Mouse (Mus musculus) limb, embryonic 11.5 days (tissue): Measurements from ENCODE around the gene Tk1. TPM values are rescaled to one million over a fixed set of nuclear protein-coding genes. Genes with fewer than 3 reads are reported as not detected.
"Not testable (repeated sequence)": the region's sequence is repeated elsewhere in the genome, so short reads cannot be mapped to it uniquely, and the experiment has no call there.

Source experiments
- ATAC-seq: fragments of 200-750 bp; cut with Nextera tagmentation; 2 replicates; pipeline ENCODE4 v1.8.0; 2017; ENCODE audit warnings: low read depth; ENCODE audit not compliant: insufficient number of reproducible peaks, low FRiP score, low TSS enrichment
- DNase-seq: peaks from one replicate; pipeline ENCODE4 v3.0.0-alpha.2; 2015; ENCODE audit warnings: low spot score
- H3K27ac ChIP-seq: fragments of 300-500 bp; sonication (generic); replicated peaks from 2 replicates; pipeline ENCODE4 v1.5.1; 2014; ENCODE audit warnings: low read depth, mild to moderate bottlenecking, low read length
- H3K27me3 ChIP-seq: fragments of 300-500 bp; sonication (generic); 2 replicates; pipeline ENCODE4 v1.6.1; 2014; ENCODE audit warnings: mild to moderate bottlenecking, low read length, mixed read lengths; ENCODE audit not compliant: control insufficient read depth, insufficient read depth
- H3K36me3 ChIP-seq: fragments of 300-500 bp; sonication (generic); 2 replicates; pipeline ENCODE4 v1.6.1; 2014; ENCODE audit warnings: mild to moderate bottlenecking, low read length, moderate library complexity, mixed read lengths; ENCODE audit not compliant: control insufficient read depth, insufficient read depth
- H3K4me1 ChIP-seq: fragments of 300-500 bp; sonication (generic); 2 replicates; pipeline ENCODE4 v1.6.1; 2014; ENCODE audit warnings: low read length, mixed read lengths; ENCODE audit not compliant: control insufficient read depth, insufficient read depth
- H3K4me2 ChIP-seq: fragments of 300-500 bp; sonication (generic); 2 replicates; pipeline ENCODE4 v1.6.1; 2014; ENCODE audit warnings: low read depth, mild to moderate bottlenecking, moderate library complexity; ENCODE audit not compliant: severe bottlenecking
- H3K4me3 ChIP-seq: fragments of 300-500 bp; sonication (generic); 2 replicates; pipeline ENCODE4 v1.5.1; 2014; ENCODE audit warnings: low read depth, low read length
- H3K9ac ChIP-seq: fragments of 300-500 bp; sonication (generic); 2 replicates; pipeline ENCODE4 v1.6.1; 2014; ENCODE audit warnings: mild to moderate bottlenecking, low read length
- H3K9me3 ChIP-seq: fragments of 300-500 bp; sonication (generic); 2 replicates; pipeline ENCODE4 v1.6.1; 2016; ENCODE audit warnings: low read length; ENCODE audit not compliant: control insufficient read depth
- WGBS: fragments of 180-500 bp; shearing (Covaris S2); extraction: QIAGEN DNeasy Blood & Tissue Kit; methylation state at CpG from one replicate; pipeline ENCODE4 v1.1.7; 2014; 5-methylcytosine and 5-hydroxymethylcytosine counted together
- polyA plus RNA-seq: library from polyadenylated mRNA; unstranded; fragments of >200 nt; fragmentation: Nextera tagmentation; extraction: Ambion mirVana; gene quantifications from 2 replicates; pipeline ENCODE4 v1.2.1, GENCODE M21; 2014

The Tk1 gene
- polyA plus RNA-seq, 1 experiment from 2014 or later = 138 TPM

DNA sequence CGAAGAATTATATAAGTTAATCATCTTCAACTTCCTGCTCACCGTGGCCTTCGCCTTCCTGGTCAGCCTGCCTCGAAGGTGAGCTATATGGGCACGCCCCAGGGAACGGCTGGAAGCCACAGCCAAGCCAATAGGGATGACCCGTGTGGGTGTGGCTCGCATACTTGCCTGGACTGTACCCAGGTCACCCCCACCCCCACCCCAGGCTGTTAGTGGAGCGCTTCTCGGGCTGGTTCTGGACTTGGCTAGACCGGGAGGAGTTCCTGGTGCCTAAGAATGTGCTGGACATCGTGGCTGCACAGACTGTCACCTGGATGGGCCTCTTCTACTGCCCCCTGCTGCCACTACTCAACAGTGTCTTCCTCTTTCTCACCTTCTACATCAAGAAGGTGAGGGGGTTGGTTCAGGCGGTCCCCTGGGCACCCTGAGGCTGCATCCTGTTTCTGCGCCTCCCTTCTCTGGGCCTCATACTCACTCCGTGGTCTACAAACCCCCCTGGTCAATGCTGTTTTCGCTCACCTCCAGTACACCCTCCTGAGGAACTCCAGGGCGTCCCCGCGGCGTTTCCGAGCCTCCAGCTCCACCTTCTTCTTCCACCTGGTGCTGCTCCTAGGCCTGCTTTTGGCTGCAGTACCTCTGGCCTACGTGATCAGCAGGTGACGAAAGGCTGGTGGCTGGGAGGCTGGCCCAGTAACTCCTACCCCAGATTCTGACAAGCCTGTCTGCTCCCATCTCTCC lies 35.0 kb downstream of the Tk1 start:
- DNase-seq (no peak), ATAC-seq (no peak)
- H3K36me3 ChIP-seq = no peaks in the 10 kb centered on the region
- peak overlapping the region; percentile 27; the same call in 1 of the 2 replicates for H3K4me2 ChIP-seq
- peaks cover 12% of the 10 kb centered on the region; the same call in 1 of the 2 replicates for H3K4me1 ChIP-seq
- no peaks in the 10 kb centered on the region for H3K27me3 ChIP-seq
- WGBS = 27% methylated on average over 23 of the region's 23 CpGs
- no peak overlapping the region for H3K27ac ChIP-seq
- 0 out of 2 replicates have a peak overlapping the region, but pooled peaks have one; percentile 10 for H3K4me3 ChIP-seq
- no peak overlapping the region for H3K9ac ChIP-seq
- no peaks in the 10 kb centered on the region for H3K9me3 ChIP-seq

DNA sequence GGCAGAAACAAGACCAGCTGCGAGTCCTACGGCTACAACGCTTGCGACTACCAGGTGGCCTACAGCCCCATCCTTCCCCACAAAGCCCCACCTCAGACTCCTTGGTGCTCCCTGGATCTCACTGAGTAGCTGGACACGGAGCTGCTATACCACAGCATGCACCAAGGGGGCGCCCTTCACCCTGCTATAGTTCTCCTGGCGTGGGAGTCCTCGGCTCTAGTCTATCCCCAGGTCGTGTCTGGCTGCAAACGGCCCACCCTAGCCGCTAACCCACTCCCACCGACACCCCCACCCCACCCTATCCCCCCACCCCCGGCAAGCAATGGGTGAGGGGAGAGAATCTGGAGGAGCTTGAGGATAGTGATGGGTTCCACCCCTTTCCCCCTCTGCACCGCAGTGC lies 35.6 kb downstream of the Tk1 start:
- H3K9ac ChIP-seq = no peak overlapping the region
- no peak for ATAC-seq

DNA sequence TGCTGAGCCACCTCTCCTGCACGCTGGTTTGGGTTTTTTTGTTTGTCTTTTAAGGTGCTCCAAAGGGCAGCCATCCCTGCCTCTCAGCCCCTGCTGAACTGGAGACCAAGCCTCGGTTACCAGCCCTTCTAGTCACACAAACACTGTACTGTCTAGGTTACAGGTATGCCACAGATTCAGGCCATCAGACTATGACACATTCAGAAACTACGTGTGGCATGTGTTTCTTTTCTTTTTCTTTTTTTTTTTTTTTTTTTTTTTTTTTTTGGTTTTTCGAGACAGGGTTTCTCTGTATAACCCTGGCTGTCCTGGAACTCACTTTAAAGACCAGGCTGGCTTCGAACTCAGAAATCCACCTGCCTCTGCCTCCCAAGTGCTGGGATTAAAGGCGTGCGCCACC lies 37.4 kb downstream of the Tk1 start:
- not testable (repeated sequence) for H3K4me2 ChIP-seq, H3K27ac ChIP-seq, H3K36me3 ChIP-seq, H3K27me3 ChIP-seq, H3K9me3 ChIP-seq, ATAC-seq, H3K9ac ChIP-seq, DNase-seq, H3K4me3 ChIP-seq
- peaks cover 14% of the 10 kb centered on the region; the same call in 1 of the 2 replicates for H3K4me1 ChIP-seq
- WGBS = 88% methylated on average over 7 of the region's 7 CpGs

More for the DNA sequence above, 35.6 kb downstream of the Tk1 start:
- 0 out of 2 replicates have a peak overlapping the region, but pooled peaks have one; percentile 10 for H3K4me3 ChIP-seq
- no peaks in the 10 kb centered on the region for H3K36me3 ChIP-seq
- no peak overlapping the region for H3K27ac ChIP-seq
- peaks cover 12% of the 10 kb centered on the region; the same call in 1 of the 2 replicates for H3K4me1 ChIP-seq
- WGBS = 5% methylated on average over 14 of the region's 14 CpGs
- H3K9me3 ChIP-seq = no peaks in the 10 kb centered on the region
- no peaks in the 10 kb centered on the region for H3K27me3 ChIP-seq
- DNase-seq = peak; percentile 83
- H3K4me2 ChIP-seq = peak overlapping the region; percentile 27; the same call in 1 of the 2 replicates

DNA sequence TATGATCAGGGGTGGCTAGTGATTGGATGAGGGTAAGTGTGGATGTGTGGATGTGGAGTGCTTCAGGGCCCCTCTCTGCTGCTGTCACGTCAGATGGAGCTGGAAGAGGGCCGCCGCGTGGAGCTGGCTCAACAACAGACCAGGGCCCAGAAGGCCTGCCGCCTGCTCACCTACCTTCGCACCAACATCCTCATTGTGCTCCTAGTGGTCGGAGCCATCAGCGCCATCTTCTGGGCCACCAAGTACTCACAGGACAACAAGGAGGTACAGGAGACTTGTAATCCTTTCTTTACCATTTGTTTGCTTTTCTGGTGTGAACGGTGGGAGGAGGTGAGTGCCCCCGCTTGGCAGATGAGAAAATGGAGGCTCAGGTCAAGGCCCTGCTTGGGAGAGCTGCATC lies 39.6 kb downstream of the Tk1 start:
- no peak overlapping the region for H3K4me2 ChIP-seq
- H3K9me3 ChIP-seq = no peaks in the 10 kb centered on the region
- 9% methylated on average over 10 of the region's 10 CpGs for WGBS
- H3K27ac ChIP-seq = no peak overlapping the region
- no peaks in the 10 kb centered on the region for H3K36me3 ChIP-seq
- DNase-seq (peak; percentile 75), ATAC-seq (no peak)
- peaks cover 2% of the 10 kb centered on the region; the same call in 1 of the 2 replicates for H3K27me3 ChIP-seq
- H3K4me1 ChIP-seq = peaks cover 13% of the 10 kb centered on the region
- H3K4me3 ChIP-seq = no peak overlapping the region
- peak overlapping the region; percentile 43; the same call in 1 of the 2 replicates for H3K9ac ChIP-seq

DNA sequence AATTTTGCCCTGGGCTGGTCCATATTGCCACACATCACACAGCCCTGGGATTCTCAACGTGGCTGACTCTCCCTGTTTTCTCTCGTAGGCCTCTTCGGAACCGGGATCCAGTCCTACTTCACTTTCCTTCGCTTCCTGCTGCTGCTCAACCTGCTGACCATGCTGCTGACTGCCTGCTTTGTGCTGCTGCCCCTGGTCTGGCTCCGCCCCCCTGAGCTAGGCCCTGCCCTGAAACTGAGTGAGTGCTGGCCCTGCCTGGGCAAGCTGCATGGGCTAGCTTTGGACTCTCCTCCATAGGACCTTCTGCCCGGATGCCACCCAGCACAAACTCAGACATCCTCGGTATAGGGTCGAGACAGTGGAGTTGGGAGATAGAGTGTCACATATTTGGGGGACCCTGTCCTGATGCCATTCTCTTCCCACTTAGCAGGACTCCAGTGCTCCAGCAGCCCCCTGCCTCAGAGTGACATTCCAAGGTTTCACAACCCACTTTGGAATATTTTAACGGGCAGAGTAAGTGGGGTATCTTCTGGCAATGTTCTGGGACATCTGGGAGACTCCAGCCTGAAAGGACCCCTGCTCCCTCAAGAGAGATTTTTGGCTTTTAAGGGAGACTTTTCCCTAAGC lies 42.1 kb downstream of the Tk1 start:
- DNase-seq = peak; percentile 59
- WGBS = 33% methylated on average over 10 of the region's 10 CpGs
- H3K9me3 ChIP-seq = no peaks in the 10 kb centered on the region
- H3K4me1 ChIP-seq = peaks cover 24% of the 10 kb centered on the region
- H3K4me2 ChIP-seq = peak overlapping the region; percentile 51
- peak overlapping the region; percentile 28; the same call in 1 of the 2 replicates for H3K9ac ChIP-seq
- no peaks in the 10 kb centered on the region for H3K36me3 ChIP-seq
- no peak overlapping the region for H3K27ac ChIP-seq
- H3K4me3 ChIP-seq = peak overlapping the region; percentile 16; the same call in 1 of the 2 replicates
- peaks cover 2% of the 10 kb centered on the region; the same call in 1 of the 2 replicates for H3K27me3 ChIP-seq
- no peak for ATAC-seq

DNA sequence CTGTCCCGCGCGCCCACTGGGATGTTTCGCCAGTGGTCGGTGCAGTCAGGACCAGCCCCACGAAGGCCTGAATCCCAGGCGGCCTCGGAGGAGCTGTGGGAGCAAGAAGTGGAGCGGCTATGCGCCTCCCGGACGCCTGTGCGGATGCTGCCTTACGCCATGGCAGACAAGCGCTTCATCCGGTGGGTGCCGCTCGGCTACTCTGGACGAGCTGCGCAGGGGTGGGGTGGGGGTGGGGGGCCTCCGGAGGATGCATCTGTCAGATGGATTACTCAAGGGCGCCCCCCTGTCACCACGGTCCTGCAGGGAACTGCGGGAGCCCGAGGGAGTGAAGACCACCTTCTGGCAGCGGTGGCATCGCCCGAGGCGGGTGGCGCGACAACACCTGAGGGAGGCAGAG lies 42.8 kb downstream of the Tk1 start:
- DNase-seq (peak; percentile 86), ATAC-seq (no peak)
- Histone ChIP-seq H3K9me3 (no peaks in the 10 kb centered on the region), H3K4me1 (peaks cover 29% of the 10 kb centered on the region), H3K4me3 (peak overlapping the region; percentile 16), H3K4me2 (peak overlapping the region; percentile 51), H3K27ac (no peak overlapping the region), H3K9ac (peak overlapping the region; percentile 28; the same call in 1 of the 2 replicates), H3K27me3 (peaks cover 2% of the 10 kb centered on the region; the same call in 1 of the 2 replicates), H3K36me3 (no peaks in the 10 kb centered on the region)
- WGBS = 5% methylated on average over 31 of the region's 31 CpGs

DNA sequence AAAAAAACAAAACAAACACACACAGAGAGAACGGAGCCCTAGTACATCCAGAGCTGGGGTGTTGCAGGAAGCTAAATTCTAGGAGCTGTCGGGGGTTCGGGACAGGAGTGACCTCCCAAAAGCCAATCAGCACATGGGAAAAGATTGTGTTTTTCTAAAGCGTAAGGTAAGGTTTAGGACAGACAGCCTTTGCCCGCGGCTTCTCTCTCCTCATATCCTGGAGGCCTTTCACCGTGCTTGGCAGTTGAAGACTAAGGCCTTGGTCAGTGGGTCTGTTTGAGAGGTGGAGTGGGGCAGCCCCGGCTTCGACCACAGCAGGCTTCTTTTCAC lies 43.2 kb downstream of the Tk1 start:
- Histone ChIP-seq H3K9ac (0 out of 2 replicates have a peak overlapping the region, but pooled peaks have one; percentile 28), H3K4me3 (peak overlapping the region; percentile 16), H3K9me3 (no peaks in the 10 kb centered on the region), H3K36me3 (no peaks in the 10 kb centered on the region), H3K4me2 (peak overlapping the region; percentile 51), H3K4me1 (peaks cover 29% of the 10 kb centered on the region), H3K27me3 (peaks cover 2% of the 10 kb centered on the region; the same call in 1 of the 2 replicates), H3K27ac (no peak overlapping the region)
- ATAC-seq = no peak
- DNase-seq = no peak
- 50% methylated on average over 9 of the region's 9 CpGs for WGBS

DNA sequence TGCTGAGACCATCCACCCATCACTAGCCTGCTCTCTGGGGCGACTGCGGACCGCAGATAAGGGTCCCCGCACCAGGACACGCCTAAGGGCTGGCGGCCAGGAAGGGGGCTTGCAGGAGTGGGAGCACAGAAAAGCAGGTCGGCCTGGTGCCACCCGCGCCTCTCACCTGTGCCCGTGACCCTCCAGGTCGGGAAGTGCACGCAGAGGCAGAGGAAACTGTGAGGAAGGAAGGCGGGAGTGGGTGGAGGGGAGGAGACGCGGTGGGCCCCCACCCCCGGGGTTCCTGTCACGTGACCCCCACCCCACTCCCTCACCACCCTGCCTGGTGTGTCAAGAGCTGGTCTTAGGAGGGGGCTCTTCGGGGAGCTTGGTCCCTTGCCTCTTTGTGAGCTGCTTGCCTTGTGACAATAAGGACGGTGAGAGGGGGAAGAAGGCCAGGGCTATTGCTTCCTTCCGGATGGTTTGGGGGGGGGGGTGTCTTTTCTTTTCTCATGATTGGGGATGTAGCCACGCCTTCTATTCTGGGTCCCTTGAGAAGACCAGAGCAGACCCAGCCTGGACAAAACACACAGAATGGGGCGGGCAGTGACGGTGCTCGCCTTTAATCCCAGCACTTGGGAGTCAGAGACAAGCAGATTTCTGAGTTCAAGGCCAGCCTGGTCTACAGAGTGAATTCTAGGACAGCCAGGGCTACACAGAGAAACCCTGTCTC lies 43.7 kb downstream of the Tk1 start, which contains the start of the genes Tmc8 and Tmc6:
Gene Tmc8, plus strand, starts transcription at position 84 of the 712 bp plus-strand sequence.
Gene Tmc6, minus strand, starts transcription at position 206 of the 712 bp plus-strand sequence.
- ATAC-seq (no peak), DNase-seq (no peak)
- WGBS = 46% methylated on average over 24 of the region's 24 CpGs
- Histone ChIP-seq H3K4me1 (peaks cover 29% of the 10 kb centered on the region), H3K4me2 (peak within 1 kb of the TSS; percentile 99), H3K4me3 (peak within 1 kb of the TSS; percentile 43), H3K27me3 (peaks cover 2% of the 10 kb centered on the region; the same call in 1 of the 2 replicates), H3K9ac (peak within 1 kb of the TSS; percentile 28; the same call in 1 of the 2 replicates), H3K27ac (peak within 1 kb of the TSS; percentile 32), H3K36me3 (no peaks in the 10 kb centered on the region), H3K9me3 (no peaks in the 10 kb centered on the region)
